Mouse (Mus musculus) B cell, adult 67 days (primary cell): ENCODE measurements around the gene Camk2g. TPM values are rescaled to one million over a fixed set of nuclear protein-coding genes. Genes with fewer than 3 reads are reported as not detected.

Source experiments
- total RNA-seq, 2 experiments: library from RNA; stranded (reverse); gene quantifications; 4 replicates each; pipeline ENCODE4 v1.2.4; 2023

Gene Camk2g
- total RNA-seq: 10 to 100 TPM; 20.3 to 21.6 TPM

GRCm38 (mm10) chr14:20793758-20794531 is at the start of gene Camk2g:
TSS of gene Camk2g (minus strand) at chr14:20794088.

DNA sequence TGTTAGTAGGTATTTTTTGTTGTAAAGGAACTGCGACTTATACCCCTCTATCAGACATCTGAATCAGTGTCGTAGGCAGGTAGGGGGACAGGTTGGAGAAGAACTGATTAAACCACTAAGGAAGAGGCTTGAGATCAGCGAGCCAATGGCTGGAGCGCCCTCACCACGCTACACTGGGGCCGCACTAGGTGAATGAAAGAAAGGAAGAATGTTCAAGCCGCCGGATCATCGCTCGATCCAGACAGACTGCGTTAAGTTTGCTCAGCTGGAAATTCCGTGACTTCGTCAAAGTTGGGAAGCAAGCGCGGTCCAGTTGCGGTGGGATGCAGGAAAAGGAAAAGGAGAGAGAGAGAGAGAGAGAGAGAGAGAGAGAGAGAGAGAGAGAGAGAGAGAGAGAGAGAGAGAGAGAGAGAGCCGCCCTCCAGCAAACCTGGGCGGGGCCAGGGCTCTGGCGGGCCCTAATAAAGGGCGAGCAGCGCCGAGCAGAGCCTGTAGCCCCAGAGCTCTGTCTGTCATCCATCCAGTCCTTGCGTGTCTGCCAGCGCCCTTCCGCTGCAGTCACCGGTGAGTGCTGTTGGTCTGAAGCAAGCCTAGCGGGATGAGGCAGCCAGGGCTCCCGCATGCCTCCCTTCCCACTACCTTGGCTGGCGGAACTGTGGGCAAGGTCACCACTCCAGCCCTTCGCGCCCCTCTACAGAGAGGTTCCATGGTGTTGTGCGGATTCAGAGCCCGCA is 42.5 kb upstream of the Camk2g start, which contains the start of gene Plau:
TSS of gene Plau (plus strand) at position 490 of the 734 bp plus-strand sequence.

GRCm38 (mm10) chr14:20733952-20734774 is 59.7 kb downstream of the Camk2g start, which contains the start of gene Ndst2:
TSS of gene Ndst2 (minus strand) at chr14:20734562.

GRCm38 (mm10) chr14:20707201-20708190 is 86.4 kb downstream of the Camk2g start, which contains the start of gene Zswim8:
TSS of gene Zswim8 (plus strand) at chr14:20707552.

DNA sequence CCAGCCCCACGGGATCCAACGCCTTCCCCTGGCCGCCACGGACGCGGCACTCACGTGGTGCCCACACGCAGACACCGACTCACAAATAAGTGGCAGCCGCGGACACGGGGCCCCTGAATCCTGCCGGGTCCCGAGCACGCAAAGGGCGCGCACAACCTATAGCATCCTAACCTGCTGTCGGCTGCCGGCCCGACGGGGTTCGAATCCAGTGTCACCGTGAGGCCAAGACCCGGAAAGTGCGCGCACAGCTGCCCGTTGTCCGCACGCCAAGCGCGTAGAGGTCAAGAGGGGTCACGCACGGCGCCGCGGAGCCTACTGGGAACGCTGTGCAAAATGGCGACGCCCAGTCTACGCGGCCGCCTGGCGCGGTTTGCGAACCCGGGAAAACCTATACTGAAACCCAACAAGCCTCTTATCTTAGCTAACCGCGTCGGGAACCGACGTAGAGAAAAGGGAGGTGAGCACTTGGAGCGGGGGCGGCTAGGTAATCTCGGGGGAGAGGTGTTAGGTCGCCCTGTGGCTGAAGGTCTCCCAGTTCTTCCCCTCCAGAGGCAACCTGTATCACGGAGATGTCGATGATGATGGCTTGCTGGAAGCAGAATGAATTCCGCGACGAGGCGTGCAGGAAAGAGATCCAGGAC is 91.0 kb downstream of the Camk2g start, which contains the start of gene Chchd1:
TSS of gene Chchd1 (plus strand) at position 266 of the 641 bp plus-strand sequence.

GRCm38 (mm10) chr14:20694884-20695760 is 98.8 kb downstream of the Camk2g start, which contains the start of gene Fut11:
TSS of gene Fut11 (plus strand) at chr14:20694968.

Other genes starting within 250 kb of the Camk2g start
- 100 to 1,000 TPM; 109 to 120 TPM for gene Ppp3cb, start 247.5 kb downstream of the Camk2g start, total RNA-seq
- gene Usp54, start 153.0 kb downstream of the Camk2g start, total RNA-seq: 1 to 10 TPM; 5.1 to 5.2 TPM
- not detected for gene Myoz1, start 137.5 kb downstream of the Camk2g start, total RNA-seq
- gene Synpo2l, start 125.7 kb downstream of the Camk2g start, total RNA-seq: not detected
- gene Sec24c, start 119.8 kb downstream of the Camk2g start, total RNA-seq: 100 to 1,000 TPM; 260 to 268 TPM
- gene Fut11, start 99.1 kb downstream of the Camk2g start, total RNA-seq: 10 to 100 TPM in 1 of 2 experiments, 1 to 10 TPM in 1; 9.5 to 10.5 TPM
- 10 to 100 TPM; 36.8 to 40.7 TPM for gene Chchd1, start 91.1 kb downstream of the Camk2g start, total RNA-seq
- 100 to 1,000 TPM; 175 to 196 TPM for gene Zswim8, start 86.5 kb downstream of the Camk2g start, total RNA-seq
- 10 to 100 TPM; 60.4 to 71.2 TPM for gene Ndst2, start 59.5 kb downstream of the Camk2g start, total RNA-seq
- gene Plau, start 42.6 kb upstream of the Camk2g start, total RNA-seq: 1 to 10 TPM; 1.2 to 1.6 TPM
- 10 to 100 TPM; 19.8 to 23.6 TPM for gene Vcl, start 135.3 kb upstream of the Camk2g start, total RNA-seq